Mouse (Mus musculus): ENCODE results near the gene Klhl42.

DNA sequence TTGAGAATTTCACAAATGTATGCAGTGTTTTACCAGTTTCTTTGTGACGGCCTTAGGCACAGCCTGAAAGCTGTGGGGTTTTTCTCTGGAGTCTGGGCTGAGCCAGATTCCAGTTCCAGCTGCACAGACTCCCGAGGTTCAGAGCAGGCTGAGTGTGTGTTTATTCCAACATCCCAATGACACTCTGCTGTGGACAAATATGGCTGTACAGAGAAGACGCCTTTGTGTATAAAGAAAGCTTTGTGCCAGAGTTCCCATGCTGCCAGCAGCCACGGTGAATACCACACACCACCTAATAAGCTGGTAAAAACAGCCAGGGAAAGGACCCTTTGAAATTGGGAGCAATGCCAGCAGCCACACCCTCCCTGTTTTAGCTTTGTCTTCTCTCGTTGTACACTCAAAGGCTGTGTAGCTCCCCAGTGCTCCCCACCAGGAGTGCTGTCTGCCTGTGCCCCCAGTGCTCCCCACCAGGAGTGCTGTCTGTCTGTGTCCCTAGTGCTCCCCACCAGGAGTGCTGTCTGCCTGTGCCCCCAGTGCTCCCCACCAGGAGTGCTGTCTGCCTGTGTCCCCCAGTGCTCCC, 15.3 kb upstream of the Klhl42 start:
- no peak for TF ChIP-seq USF1 (IDR thresholded peaks at IDR 0.05; ENCODE audit: low read depth)
- no peak for TF ChIP-seq POLR2A (IDR thresholded peaks at IDR 0.05; ENCODE audit: insufficient read length, low read depth)
- TF ChIP-seq MAX (IDR thresholded peaks at IDR 0.05; ENCODE audit: low read depth), result no peak
- no peak for TF ChIP-seq CEBPB (IDR thresholded peaks at IDR 0.05; ENCODE audit: insufficient read depth, poor library complexity, severe bottlenecking)
- no peak for TF ChIP-seq E2F4 (IDR thresholded peaks at IDR 0.05; ENCODE audit: insufficient read depth)
- no peak for TF ChIP-seq TCF3 (IDR thresholded peaks at IDR 0.05; ENCODE audit: insufficient read length, low read depth)
